Mouse (Mus musculus): ENCODE data around the gene Spint2. TPM values are rescaled to one million over a fixed set of nuclear protein-coding genes. Genes with fewer than 3 reads are reported as not detected.

The Spint2 gene
- polyA plus RNA-seq, 1 experiment from 2014 or later: 496 TPM

DNA sequence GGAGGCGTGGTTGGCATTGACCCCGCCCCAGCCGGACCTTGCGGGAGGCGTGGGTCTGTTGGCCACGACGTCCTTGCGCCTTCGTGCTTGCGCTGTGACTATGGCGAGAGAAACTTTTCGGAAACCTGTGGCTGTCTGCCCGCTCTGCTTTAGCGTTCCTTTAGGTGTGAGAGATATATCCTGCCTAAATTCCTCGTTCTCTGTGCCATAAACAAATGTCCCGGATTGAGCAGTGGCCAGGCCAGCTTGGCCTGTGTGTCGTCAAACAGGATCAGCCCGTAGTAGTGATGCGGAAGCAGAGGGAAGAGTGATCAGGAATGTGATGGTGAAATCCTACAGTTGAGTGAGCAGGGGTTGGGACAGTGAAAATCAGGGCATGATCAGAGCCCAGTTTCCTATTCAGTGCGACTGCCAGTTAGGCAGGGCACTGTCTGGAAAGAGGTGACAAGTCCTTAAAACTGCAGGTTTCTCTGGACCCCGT lies 402 bp upstream of the Spint2 start:
- no peaks in the 10 kb centered on the region; the same call in 1 of the 2 replicates for H3K27me3 ChIP-seq (ENCODE audit: insufficient read depth, low read length)
- no peak overlapping the region for H3K9ac ChIP-seq (ENCODE audit: low read depth, low read length)
- 7% methylated on average over 21 of the region's 21 CpGs for WGBS
- H3K9me3 ChIP-seq (replicated peaks; ENCODE audit: low read length): no peaks in the 10 kb centered on the region
- peak; percentile 59 for ATAC-seq (replicated peaks; ENCODE audit: low FRiP score, low read depth)
- H3K4me3 ChIP-seq (replicated peaks; ENCODE audit: low read depth, low read length): peak overlapping the region; percentile 63
- no peak for TF ChIP-seq CTCF (IDR thresholded peaks at IDR 0.05; ENCODE audit: low read depth)
- H3K36me3 ChIP-seq (ENCODE audit: insufficient read depth, low read length): no peaks in the 10 kb centered on the region
- H3K4me2 ChIP-seq (ENCODE audit: low read length): peak overlapping the region; percentile 90
- H3K4me1 ChIP-seq (replicated peaks; ENCODE audit: insufficient read depth, low read length): 0 out of 2 replicates have a peak, but pooled peaks cover 3% of the 10 kb centered on the region
- H3K27ac ChIP-seq: peak overlapping the region; percentile 93
- DNase-seq (ENCODE audit: low spot score): peak; percentile 41

- Histone ChIP-seq H3K4me2 (ENCODE audit: low read length) (peak overlapping the region; percentile 90), H3K4me1 (replicated peaks; ENCODE audit: insufficient read depth, low read length) (0 out of 2 replicates have a peak, but pooled peaks cover 5% of the 10 kb centered on the region), H3K36me3 (ENCODE audit: insufficient read depth, low read length) (no peaks in the 10 kb centered on the region), H3K27me3 (ENCODE audit: insufficient read depth, low read length) (no peaks in the 10 kb centered on the region; the same call in 1 of the 2 replicates), H3K9me3 (replicated peaks; ENCODE audit: low read length) (no peaks in the 10 kb centered on the region), H3K9ac (ENCODE audit: low read depth, low read length) (peak overlapping the region; percentile 83), H3K4me3 (replicated peaks; ENCODE audit: low read depth, low read length) (peak overlapping the region; percentile 63), H3K27ac (peak overlapping the region; percentile 93)
- 9% methylated on average over 13 of the region's 13 CpGs for WGBS
- no peak for ATAC-seq (replicated peaks; ENCODE audit: low FRiP score, low read depth)
- no peak for DNase-seq (ENCODE audit: low spot score)
- TF ChIP-seq CTCF (IDR thresholded peaks at IDR 0.05; ENCODE audit: low read depth): no peak
Measured at GRCm38 (mm10) chr7:29280801-29281200, 911 bp downstream of the Spint2 start.

GRCm38 (mm10) chr7:29279924-29280323 lies 1.8 kb downstream of the Spint2 start:
- Histone ChIP-seq H3K4me2 (ENCODE audit: low read length) (peak overlapping the region; percentile 90), H3K9me3 (replicated peaks; ENCODE audit: low read length) (no peaks in the 10 kb centered on the region), H3K27me3 (ENCODE audit: insufficient read depth, low read length) (no peaks in the 10 kb centered on the region; the same call in 1 of the 2 replicates), H3K9ac (ENCODE audit: low read depth, low read length) (no peak overlapping the region), H3K4me1 (replicated peaks; ENCODE audit: insufficient read depth, low read length) (0 out of 2 replicates have a peak, but pooled peaks cover 5% of the 10 kb centered on the region), H3K4me3 (replicated peaks; ENCODE audit: low read depth, low read length) (peak overlapping the region; percentile 63; the same call in 1 of the 2 replicates), H3K27ac (peak overlapping the region; percentile 57; the same call in 1 of the 2 replicates), H3K36me3 (ENCODE audit: insufficient read depth, low read length) (no peaks in the 10 kb centered on the region)
- 75% methylated on average over 8 of the region's 8 CpGs for WGBS
- no peak for TF ChIP-seq CTCF (IDR thresholded peaks at IDR 0.05; ENCODE audit: low read depth)
- ATAC-seq (replicated peaks; ENCODE audit: low FRiP score, low read depth) (no peak), DNase-seq (ENCODE audit: low spot score) (no peak)

GRCm38 (mm10) chr7:29279261-29279660 lies 2.5 kb downstream of the Spint2 start:
- H3K27ac ChIP-seq: no peak overlapping the region
- H3K36me3 ChIP-seq (ENCODE audit: insufficient read depth, low read length): no peaks in the 10 kb centered on the region
- no peak for TF ChIP-seq CTCF (IDR thresholded peaks at IDR 0.05; ENCODE audit: low read depth)
- H3K4me1 ChIP-seq (replicated peaks; ENCODE audit: insufficient read depth, low read length): 0 out of 2 replicates have a peak, but pooled peaks cover 5% of the 10 kb centered on the region
- no peaks in the 10 kb centered on the region; the same call in 1 of the 2 replicates for H3K27me3 ChIP-seq (ENCODE audit: insufficient read depth, low read length)
- no peak overlapping the region for H3K4me3 ChIP-seq (replicated peaks; ENCODE audit: low read depth, low read length)
- H3K4me2 ChIP-seq (ENCODE audit: low read length): peak overlapping the region; percentile 90; the same call in 1 of the 2 replicates
- H3K9me3 ChIP-seq (replicated peaks; ENCODE audit: low read length): no peaks in the 10 kb centered on the region
- DNase-seq (ENCODE audit: low spot score) (no peak), ATAC-seq (replicated peaks; ENCODE audit: low FRiP score, low read depth) (no peak)
- no peak overlapping the region for H3K9ac ChIP-seq (ENCODE audit: low read depth, low read length)

GRCm38 (mm10) chr7:29277510-29277909 lies 4.2 kb downstream of the Spint2 start:
- WGBS: 69% methylated on average over 4 of the region's 4 CpGs
- H3K27me3 ChIP-seq (ENCODE audit: insufficient read depth, low read length): no peaks in the 10 kb centered on the region
- H3K4me3 ChIP-seq (replicated peaks; ENCODE audit: low read depth, low read length): no peak overlapping the region
- DNase-seq (ENCODE audit: low spot score) (no peak), ATAC-seq (replicated peaks; ENCODE audit: low FRiP score, low read depth) (no peak)
- H3K4me1 ChIP-seq (replicated peaks; ENCODE audit: insufficient read depth, low read length): 0 out of 2 replicates have a peak, but pooled peaks cover 5% of the 10 kb centered on the region
- TF ChIP-seq CTCF (IDR thresholded peaks at IDR 0.05; ENCODE audit: low read depth): no peak
- H3K36me3 ChIP-seq (ENCODE audit: insufficient read depth, low read length): no peaks in the 10 kb centered on the region
- H3K4me2 ChIP-seq (ENCODE audit: low read length): no peak overlapping the region
- no peaks in the 10 kb centered on the region for H3K9me3 ChIP-seq (replicated peaks; ENCODE audit: low read length)
- peak overlapping the region; percentile 47; the same call in 1 of the 2 replicates for H3K27ac ChIP-seq
- H3K9ac ChIP-seq (ENCODE audit: low read depth, low read length): no peak overlapping the region

DNA sequence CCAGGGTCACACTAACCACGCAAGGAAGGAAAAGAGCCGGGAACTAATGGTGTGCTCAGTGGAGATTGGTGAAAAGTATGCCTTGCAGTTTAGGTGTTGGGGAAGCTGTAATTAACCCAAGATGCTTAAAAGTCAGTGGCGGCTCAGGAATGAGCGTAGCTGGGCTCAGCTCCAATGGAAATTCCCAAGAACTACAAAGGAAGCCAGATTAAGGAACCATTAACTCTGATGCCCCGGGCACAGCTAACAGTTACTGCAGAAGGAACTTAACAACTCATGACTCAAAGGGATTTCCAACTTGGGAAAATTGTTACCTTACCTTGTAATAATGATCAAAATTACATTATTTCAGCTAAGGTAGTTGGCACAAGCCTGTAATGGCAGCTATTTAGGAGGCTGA lies 5.0 kb downstream of the Spint2 start:
- H3K27ac ChIP-seq: peak overlapping the region; percentile 47; the same call in 1 of the 2 replicates
- no peak overlapping the region for H3K9ac ChIP-seq (ENCODE audit: low read depth, low read length)
- 0 out of 2 replicates have a peak, but pooled peaks cover 5% of the 10 kb centered on the region for H3K4me1 ChIP-seq (replicated peaks; ENCODE audit: insufficient read depth, low read length)
- no peaks in the 10 kb centered on the region for H3K36me3 ChIP-seq (ENCODE audit: insufficient read depth, low read length)
- no peak overlapping the region for H3K4me2 ChIP-seq (ENCODE audit: low read length)
- ATAC-seq (replicated peaks; ENCODE audit: low FRiP score, low read depth) (no peak), DNase-seq (ENCODE audit: low spot score) (peak; percentile 53)
- no peaks in the 10 kb centered on the region for H3K9me3 ChIP-seq (replicated peaks; ENCODE audit: low read length)
- TF ChIP-seq CTCF (IDR thresholded peaks at IDR 0.05; ENCODE audit: low read depth): no peak
- H3K4me3 ChIP-seq (replicated peaks; ENCODE audit: low read depth, low read length): no peak overlapping the region
- H3K27me3 ChIP-seq (ENCODE audit: insufficient read depth, low read length): no peaks in the 10 kb centered on the region
- 28% methylated on average over 5 of the region's 5 CpGs for WGBS

Measured in kidney, postnatal 0 days (tissue).